Mouse (Mus musculus) adrenal gland, adult 18-20 months (tissue): ENCODE results near the gene Zfand4. TPM values are rescaled to one million over a fixed set of nuclear protein-coding genes. Genes with fewer than 3 reads are reported as not detected.

Source experiments
- DNase-seq, 2 experiments: peaks; one replicate each; pipeline ENCODE4 v3.0.0; 2021 to 2022; ENCODE audit warnings: low spot score in 2 of 2
- total RNA-seq, 2 experiments: library from RNA; stranded (reverse); gene quantifications; 1 replicate in 1 of 2; 2 replicates in 1 of 2; pipeline ENCODE4 v1.2.3; 2021

The Zfand4 gene
- total RNA-seq, 2 experiments from 2014 or later: 0.58 to 0.76 TPM

GRCm38 (mm10) chr6:116370216-116370976, 106.4 kb downstream of the Zfand4 start:
- DNase-seq: no peak

- DNase-seq: no peak
These were observed 107.5 kb downstream of the Zfand4 start for GRCm38 (mm10) chr6:116371500-116371899.

GRCm38 (mm10) chr6:116374136-116374535, 110.1 kb downstream of the Zfand4 start:
- DNase-seq: no peak

- no peak for DNase-seq
These were observed 110.6 kb downstream of the Zfand4 start for GRCm38 (mm10) chr6:116374618-116375017.

- no peak for DNase-seq
These were observed 114.9 kb downstream of the Zfand4 start for GRCm38 (mm10) chr6:116378892-116379291.

Other genes starting within 250 kb of the Zfand4 start
- gene Tmcc1, start 70.7 kb upstream of the Zfand4 start, total RNA-seq: 10 to 100 TPM; 23.7 to 30.7 TPM
- gene Washc2, start 56.2 kb upstream of the Zfand4 start, total RNA-seq: 10 to 100 TPM; 47.6 to 48.6 TPM
- gene March8, start 73.8 kb downstream of the Zfand4 start, total RNA-seq: 10 to 100 TPM; 59.6 to 76.5 TPM
- 1 to 10 TPM; 1.6 to 3.0 TPM for gene Alox5, start 197.0 kb downstream of the Zfand4 start, total RNA-seq
- not detected for gene Olfr211, start 224.9 kb downstream of the Zfand4 start, total RNA-seq
- not detected for gene Olfr212, start 242.3 kb downstream of the Zfand4 start, total RNA-seq